Mouse (Mus musculus): ENCODE data around the gene Acta2.
A peak's percentile ranks its signal among the peaks of the same experiment; 100 is the strongest.

- TF ChIP-seq POLR2A (IDR thresholded peaks at IDR 0.05; ENCODE audit: insufficient read length, low read depth) (no peak), REST (IDR thresholded peaks at IDR 0.05; ENCODE audit: insufficient read depth, insufficient read length) (no peak), POLR2AphosphoS2 (IDR thresholded peaks at IDR 0.05; ENCODE audit: insufficient read length, low read depth) (no peak), USF1 (IDR thresholded peaks at IDR 0.05; ENCODE audit: low read depth) (no peak), MAX (IDR thresholded peaks at IDR 0.05; ENCODE audit: low read depth) (no peak), E2F4 (IDR thresholded peaks at IDR 0.05; ENCODE audit: insufficient read depth) (no peak), MYOD1 (IDR thresholded peaks at IDR 0.05; ENCODE audit: control insufficient read depth in 1 of 3, insufficient read length in 2 of 3, low read depth in 2 of 3) (peak; percentile 85 to 96 (median 92)), MYOG (IDR thresholded peaks at IDR 0.05; ENCODE audit: control insufficient read depth in 1 of 3, insufficient read depth in 1 of 3, insufficient read length in 2 of 3, low read depth in 2 of 3) (no peak), CEBPB (IDR thresholded peaks at IDR 0.05; ENCODE audit: insufficient read depth, poor library complexity, severe bottlenecking) (no peak), SRF (IDR thresholded peaks at IDR 0.05; ENCODE audit: control insufficient read depth, insufficient read length, low read depth) (no peak), TCF12 (IDR thresholded peaks at IDR 0.05; ENCODE audit: insufficient read depth, poor library complexity, severe bottlenecking) (peak; percentile 55)
These were observed 3.5 kb downstream of the Acta2 start for GRCm38 (mm10) chr19:34251900-34252299.

Measured in myocyte (in vitro differentiated cells).